Mouse (Mus musculus) cerebellum, adult 8-10 months (tissue): ENCODE results near the gene Foxp4.

Experiments used
- DNase-seq: peaks from one replicate; pipeline ENCODE4 v3.0.0; 2022

Gene Foxp4

GRCm38 (mm10) chr17:47850639-47851314 is 73.7 kb downstream of the Foxp4 start:
- no peak for DNase-seq

GRCm38 (mm10) chr17:47850035-47850434 is 74.4 kb downstream of the Foxp4 start:
- no peak for DNase-seq

GRCm38 (mm10) chr17:47847985-47848384 is 76.5 kb downstream of the Foxp4 start:
- DNase-seq = no peak

GRCm38 (mm10) chr17:47845609-47846008 is 78.8 kb downstream of the Foxp4 start:
- no peak for DNase-seq

- no peak for DNase-seq
Observed at GRCm38 (mm10) chr17:47843465-47843864, 81.0 kb downstream of the Foxp4 start.

GRCm38 (mm10) chr17:47841931-47842623 is 82.4 kb downstream of the Foxp4 start:
- peak; percentile 21 for DNase-seq

- DNase-seq = no peak
Observed at GRCm38 (mm10) chr17:47841521-47841920, 82.9 kb downstream of the Foxp4 start.

GRCm38 (mm10) chr17:47837808-47838207 is 86.6 kb downstream of the Foxp4 start:
- DNase-seq = no peak

- DNase-seq = no peak
Observed at GRCm38 (mm10) chr17:47834482-47834767, 90.0 kb downstream of the Foxp4 start, which contains the start of gene Mdfi. TSS of gene Mdfi (minus strand) at chr17:47834691.

GRCm38 (mm10) chr17:47833628-47834481 is 90.6 kb downstream of the Foxp4 start:
- DNase-seq = no peak

- no peak for DNase-seq
Observed at GRCm38 (mm10) chr17:47833029-47833627, 91.3 kb downstream of the Foxp4 start.

GRCm38 (mm10) chr17:47832501-47833028 is 91.9 kb downstream of the Foxp4 start:
- no peak for DNase-seq

GRCm38 (mm10) chr17:47831772-47832171 is 92.7 kb downstream of the Foxp4 start:
- no peak for DNase-seq

- no peak for DNase-seq
Observed at GRCm38 (mm10) chr17:47831161-47831560, 93.3 kb downstream of the Foxp4 start.

- no peak for DNase-seq
Observed at GRCm38 (mm10) chr17:47821339-47821738, 103.1 kb downstream of the Foxp4 start.

GRCm38 (mm10) chr17:47818038-47818725 is 106.3 kb downstream of the Foxp4 start:
- no peak for DNase-seq
